In the genomic region with DNA sequence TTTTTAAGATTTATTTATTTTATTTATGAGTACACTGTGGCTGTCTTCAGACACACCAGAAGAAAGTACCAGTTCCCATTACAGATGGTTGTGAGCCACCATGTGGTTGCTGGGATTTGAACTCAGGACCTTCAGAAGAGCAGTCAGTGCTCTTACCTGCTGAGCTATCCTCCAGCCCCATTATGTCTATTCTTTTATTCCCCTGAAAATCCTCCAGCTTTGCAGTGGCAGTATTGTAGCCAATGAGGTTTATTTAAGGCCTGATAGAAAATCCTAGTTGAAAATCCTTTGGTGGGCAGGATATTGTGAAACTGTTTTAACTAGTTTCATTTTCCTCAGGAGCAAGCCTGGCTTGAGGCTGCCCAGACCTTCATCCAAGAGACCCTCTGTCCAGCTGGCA, we compare ENCODE assay signal across 27 mouse cellular contexts. TPM values are rescaled to one million over a fixed set of nuclear protein-coding genes. Genes with fewer than 3 reads are reported as not detected.
"Had no signal": no experiment of that assay in that cellular context is flagged by ENCODE, and none has a peak within 500 bp of the region (broad histone marks: within the 10 kb centered on the region; RNA-seq: fewer than 3 reads in every experiment).

No protein-coding gene starts in this region.

- H3K27me3 ChIP-seq: embryonic facial prominence, embryonic 12.5 days; embryonic facial prominence, embryonic 15.5 days; forebrain, embryonic 12.5 days; forebrain, embryonic 13.5 days; forebrain, embryonic 15.5 days had no signal

- H3K4me3 ChIP-seq: embryonic facial prominence, embryonic 12.5 days; embryonic facial prominence, embryonic 15.5 days; erythroblast, embryonic 14.5 days; forebrain, embryonic 10.5 days; forebrain, embryonic 12.5 days; forebrain, embryonic 13.5 days; forebrain, embryonic 15.5 days; gastrocnemius, adult 2 months; heart, adult 2 months; heart, embryonic 10.5 days had no signal

- H3K9me3 ChIP-seq: embryonic facial prominence, embryonic 12.5 days; embryonic facial prominence, embryonic 15.5 days; forebrain, embryonic 10.5 days; forebrain, embryonic 12.5 days; forebrain, embryonic 13.5 days; forebrain, embryonic 15.5 days; heart, embryonic 10.5 days had no signal

- H3K4me2 ChIP-seq: embryonic facial prominence, embryonic 12.5 days; embryonic facial prominence, embryonic 15.5 days; forebrain, embryonic 12.5 days; forebrain, embryonic 13.5 days; forebrain, embryonic 15.5 days had no signal

- H3K9ac ChIP-seq: embryonic facial prominence, embryonic 12.5 days; embryonic facial prominence, embryonic 15.5 days; forebrain, embryonic 12.5 days; forebrain, embryonic 13.5 days; forebrain, embryonic 15.5 days; forebrain, postnatal 0 days had no signal

- DNase-seq: cerebellum, adult 9-10 months; cerebellum, adult 9-11 months; cerebellum, postnatal 10 days; cerebellum, postnatal 14 days; cerebellum, postnatal 25 days; cerebellum, postnatal 36 days; embryo, embryonic 11 days; forebrain, postnatal 0 days; gastrocnemius, adult 2 months; gastrocnemius, postnatal 10 days; gastrocnemius, postnatal 14 days; gastrocnemius, postnatal 25 days; gastrocnemius, postnatal 36 days; heart, adult 11 months; heart, adult 18-20 months; heart, adult 2 months had no signal

- H3K27ac ChIP-seq: embryonic facial prominence, embryonic 12.5 days; embryonic facial prominence, embryonic 15.5 days; forebrain, embryonic 10.5 days; forebrain, embryonic 12.5 days; forebrain, embryonic 13.5 days; forebrain, embryonic 15.5 days; gastrocnemius, adult 2 months; heart, adult 2 months; heart, embryonic 10.5 days had no signal

- ATAC-seq: forebrain, embryonic 13.5 days; forebrain, embryonic 14.5 days; forebrain, embryonic 15.5 days; forebrain, embryonic 16.5 days; forebrain, postnatal 0 days had no signal

RNA-seq across cellular contexts. Expression of a gene that starts 24.8 kb away (rescaled TPM):
- total RNA-seq: gastrocnemius, adult 18-20 months; gastrocnemius, adult 2 months had no signal
